Mouse (Mus musculus) lung, embryonic 16.5 days (tissue): ENCODE measurements around the gene Fkbp1b. TPM values are rescaled to one million over a fixed set of nuclear protein-coding genes. Genes with fewer than 3 reads are reported as not detected.
"Not testable (repeated sequence)": the region's sequence is repeated elsewhere in the genome, so short reads cannot be mapped to it uniquely, and the experiment has no call there.

ENCODE experiments used
- ATAC-seq: fragments of 200-750 bp; cut with Nextera tagmentation; 2 replicates; pipeline ENCODE4 v1.8.0; 2017; ENCODE audit warnings: low read depth, mild to moderate bottlenecking, moderate library complexity
- H3K27ac ChIP-seq: fragments of 300-500 bp; sonication (generic); 2 replicates; pipeline ENCODE4 v1.5.1; 2014; ENCODE audit warnings: mild to moderate bottlenecking, control low read depth, low read length
- H3K27me3 ChIP-seq: fragments of 300-500 bp; sonication (generic); 2 replicates; pipeline ENCODE4 v1.6.1; 2014; ENCODE audit warnings: low read depth, low read length, mixed read lengths; ENCODE audit not compliant: control insufficient read depth, insufficient read depth
- H3K36me3 ChIP-seq: fragments of 300-500 bp; sonication (generic); 2 replicates; pipeline ENCODE4 v1.6.1; 2014; ENCODE audit warnings: low read length; ENCODE audit not compliant: control insufficient read depth, insufficient read depth
- H3K4me1 ChIP-seq: fragments of 300-500 bp; sonication (generic); replicated peaks from 2 replicates; pipeline ENCODE4 v1.6.1; 2014; ENCODE audit warnings: low read length, mixed read lengths; ENCODE audit not compliant: control insufficient read depth, insufficient read depth
- H3K4me2 ChIP-seq: fragments of 300-500 bp; sonication (generic); 2 replicates; pipeline ENCODE4 v1.6.1; 2014; ENCODE audit warnings: low read depth, low read length, control low read depth
- H3K4me3 ChIP-seq: fragments of 300-500 bp; sonication (generic); 2 replicates; pipeline ENCODE4 v1.5.1; 2014; ENCODE audit warnings: mild to moderate bottlenecking, low read length, control low read depth
- H3K9ac ChIP-seq: fragments of 300-500 bp; sonication (generic); 2 replicates; pipeline ENCODE4 v1.6.1; 2014; ENCODE audit warnings: low read length, control low read depth
- H3K9me3 ChIP-seq: fragments of 300-500 bp; sonication (generic); 2 replicates; pipeline ENCODE4 v1.6.1; 2016; ENCODE audit warnings: low read length; ENCODE audit not compliant: control insufficient read depth
- WGBS: fragments of 180-500 bp; shearing (Covaris S2); extraction: QIAGEN DNeasy Blood & Tissue Kit; methylation state at CpG from one replicate; pipeline ENCODE4 v1.1.7; 2014; 5-methylcytosine and 5-hydroxymethylcytosine counted together
- polyA plus RNA-seq: library from polyadenylated mRNA; unstranded; fragments of >200 nt; fragmentation: Nextera tagmentation; extraction: Ambion mirVana; gene quantifications from 2 replicates; pipeline ENCODE4 v1.2.1, GENCODE M21; 2015

The Fkbp1b gene
- polyA plus RNA-seq = 8.8 and 9.3 TPM in 2 replicates

DNA sequence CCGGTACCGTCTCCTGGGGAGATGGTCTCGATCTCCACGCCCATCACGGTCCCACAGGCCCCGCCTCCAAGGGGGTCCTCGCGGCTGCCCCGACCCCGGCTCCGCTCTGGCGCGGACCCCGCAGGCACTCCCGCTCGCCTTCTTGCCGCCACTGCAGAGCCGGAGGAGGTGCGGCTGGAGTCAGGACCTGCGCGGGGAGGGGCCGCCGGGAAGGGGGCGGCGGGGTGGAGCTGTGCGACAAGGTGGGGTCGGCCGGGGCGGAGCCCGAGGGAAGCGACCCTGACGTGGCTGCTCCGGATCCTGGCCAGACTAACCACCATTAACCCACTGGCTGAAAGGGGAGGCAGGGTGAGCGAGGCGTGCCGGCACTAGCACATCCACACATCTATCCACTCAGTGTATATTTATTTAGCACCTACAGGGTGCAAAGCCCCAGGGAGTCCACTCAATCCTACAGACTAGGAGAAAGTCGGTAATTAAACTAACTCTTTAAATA is at the start of gene Fkbp1b:
Gene Fkbp1b (minus strand): TSS at position 200 of the 496 bp plus-strand sequence.
- Histone ChIP-seq H3K9me3 (no peaks in the 10 kb centered on the region), H3K27ac (no peak within 1 kb of the TSS), H3K4me3 (peak within 1 kb of the TSS; percentile 66), H3K36me3 (no peaks in the 10 kb centered on the region), H3K9ac (peak within 1 kb of the TSS; percentile 71), H3K27me3 (no peaks in the 10 kb centered on the region), H3K4me1 (peaks cover 24% of the 10 kb centered on the region), H3K4me2 (peak within 1 kb of the TSS; percentile 79)
- ATAC-seq = peak; percentile 74
- WGBS = under 1% methylated on average over 37 of the region's 37 CpGs

DNA sequence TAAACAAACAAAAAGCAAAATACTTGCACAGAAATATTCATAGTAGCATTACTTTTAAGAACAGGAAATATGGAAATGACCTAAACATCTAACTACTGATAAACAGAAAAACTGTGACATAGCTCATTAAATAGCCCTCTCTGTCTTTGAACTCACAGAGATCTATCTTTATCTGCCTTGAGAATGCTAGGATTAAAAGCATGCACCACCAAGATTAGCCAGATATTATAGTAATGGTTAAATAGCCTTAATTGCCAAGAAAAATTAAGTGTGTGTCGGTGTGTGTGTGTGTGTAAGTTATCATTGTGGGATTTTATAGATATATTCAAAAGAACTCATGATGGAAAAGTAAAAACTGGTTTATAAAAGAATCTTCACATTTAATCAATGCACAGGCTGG is 48.5 kb upstream of the Fkbp1b start:
- Histone ChIP-seq H3K4me3 (no peak overlapping the region), H3K4me1 (no peaks in the 10 kb centered on the region), H3K9me3 (no peaks in the 10 kb centered on the region), H3K27ac (no peak overlapping the region), H3K9ac (no peak overlapping the region), H3K27me3 (no peaks in the 10 kb centered on the region), H3K36me3 (0 out of 2 replicates have a peak, but pooled peaks cover 2% of the 10 kb centered on the region), H3K4me2 (no peak overlapping the region)
- 90% methylated on average over 1 of the region's 1 CpGs for WGBS
- no peak for ATAC-seq

DNA sequence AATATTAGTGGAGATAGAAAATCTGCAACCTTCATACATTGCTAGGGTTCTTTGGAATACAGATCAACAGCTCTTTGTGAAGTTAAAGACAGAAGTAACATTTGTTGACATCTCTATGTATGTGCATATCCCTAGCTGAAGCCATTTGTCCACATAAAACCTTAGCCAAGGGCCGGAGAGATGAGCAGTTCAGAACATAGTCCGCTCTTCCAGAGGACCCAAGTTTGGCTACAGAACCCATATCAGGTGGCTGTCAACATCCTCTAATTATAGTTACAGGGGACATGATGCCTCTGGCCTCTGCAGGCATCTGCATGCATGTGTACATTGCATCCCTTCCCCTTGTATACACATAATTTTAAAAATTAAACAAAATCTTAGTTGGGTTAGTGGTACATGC is 47.9 kb upstream of the Fkbp1b start:
- H3K4me2 ChIP-seq = no peak overlapping the region
- no peak overlapping the region for H3K4me3 ChIP-seq
- no peaks in the 10 kb centered on the region for H3K9me3 ChIP-seq
- ATAC-seq = no peak
- no peak overlapping the region for H3K9ac ChIP-seq
- H3K27me3 ChIP-seq = no peaks in the 10 kb centered on the region
- H3K36me3 ChIP-seq = 0 out of 2 replicates have a peak, but pooled peaks cover 2% of the 10 kb centered on the region
- no peak overlapping the region for H3K27ac ChIP-seq
- no peaks in the 10 kb centered on the region for H3K4me1 ChIP-seq
- WGBS = 89% methylated on average over 2 of the region's 2 CpGs

DNA sequence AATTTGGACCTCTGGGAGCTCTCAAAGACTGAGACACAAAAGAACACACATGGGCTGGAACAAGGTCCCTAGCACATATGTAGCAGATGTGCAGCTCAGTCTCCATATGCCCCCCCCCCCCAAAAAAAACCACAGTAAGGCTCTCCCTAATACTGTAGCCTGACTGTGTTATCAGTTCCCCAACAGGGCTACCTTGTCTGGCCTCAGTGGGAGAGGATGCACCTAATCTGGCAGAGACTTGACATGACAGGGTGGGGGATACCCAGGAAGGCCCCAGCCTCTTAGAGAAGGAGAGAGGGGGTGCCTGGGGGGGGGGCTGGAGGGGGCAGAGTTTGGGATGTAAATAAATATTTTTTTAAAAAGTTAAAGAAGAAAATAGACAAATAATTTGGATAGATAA is 47.3 kb upstream of the Fkbp1b start:
- no peaks in the 10 kb centered on the region for H3K36me3 ChIP-seq
- H3K9me3 ChIP-seq = no peaks in the 10 kb centered on the region
- H3K4me1 ChIP-seq = no peaks in the 10 kb centered on the region
- no peak for ATAC-seq
- H3K27me3 ChIP-seq = no peaks in the 10 kb centered on the region
- no peak overlapping the region for H3K4me3 ChIP-seq
- H3K4me2 ChIP-seq = no peak overlapping the region
- no peak overlapping the region for H3K9ac ChIP-seq
- H3K27ac ChIP-seq = no peak overlapping the region

DNA sequence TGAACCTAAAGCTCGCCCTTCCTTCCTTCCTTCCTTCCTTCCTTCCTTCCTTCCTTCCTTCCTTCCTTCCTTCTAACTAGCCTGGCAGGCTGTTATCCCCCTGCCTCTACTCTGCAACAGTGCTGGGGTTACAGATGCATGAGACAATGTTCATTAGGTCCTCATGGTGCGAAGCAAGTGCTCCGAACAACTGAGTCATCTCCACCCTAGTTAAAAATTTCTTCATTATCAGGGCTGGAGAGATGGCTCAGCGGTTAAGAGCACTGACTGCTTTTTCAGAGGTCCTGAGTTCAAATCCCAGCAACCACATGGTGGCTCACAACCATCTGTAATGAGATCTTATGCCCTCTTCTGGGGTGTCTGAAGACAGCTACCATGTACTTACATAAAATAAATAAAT is 45.2 kb upstream of the Fkbp1b start:
- H3K4me1 ChIP-seq, H3K9ac ChIP-seq, ATAC-seq, H3K9me3 ChIP-seq, H3K4me2 ChIP-seq, H3K27me3 ChIP-seq, H3K4me3 ChIP-seq, H3K36me3 ChIP-seq, H3K27ac ChIP-seq: not testable (repeated sequence)
- WGBS = 94% methylated on average over 4 of the region's 4 CpGs

DNA sequence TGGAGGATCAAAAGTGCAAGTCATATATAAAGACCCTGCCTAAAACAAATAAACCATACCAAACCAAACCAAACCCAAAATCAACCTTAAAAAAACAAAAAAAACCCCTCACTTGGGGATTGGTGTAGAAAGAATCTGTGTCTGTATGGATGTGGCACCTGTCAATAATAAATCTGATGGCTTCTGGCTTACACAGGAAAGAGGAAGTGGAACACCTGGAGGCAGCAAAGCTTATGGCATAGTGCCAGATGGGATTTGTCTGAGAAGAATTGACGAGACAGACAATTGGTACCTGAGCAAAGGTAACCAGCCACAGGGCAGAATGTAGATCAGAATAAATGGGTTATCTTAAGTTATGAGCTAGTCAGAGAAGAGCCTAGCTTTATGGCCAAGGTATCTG is 43.7 kb upstream of the Fkbp1b start:
- Histone ChIP-seq H3K9ac (no peak overlapping the region), H3K4me1 (no peaks in the 10 kb centered on the region), H3K4me3 (no peak overlapping the region), H3K27me3 (no peaks in the 10 kb centered on the region), H3K27ac (no peak overlapping the region), H3K36me3 (peaks cover 5% of the 10 kb centered on the region; the same call in 1 of the 2 replicates), H3K4me2 (no peak overlapping the region), H3K9me3 (no peaks in the 10 kb centered on the region)
- 55% methylated on average over 1 of the region's 1 CpGs for WGBS
- no peak for ATAC-seq

DNA sequence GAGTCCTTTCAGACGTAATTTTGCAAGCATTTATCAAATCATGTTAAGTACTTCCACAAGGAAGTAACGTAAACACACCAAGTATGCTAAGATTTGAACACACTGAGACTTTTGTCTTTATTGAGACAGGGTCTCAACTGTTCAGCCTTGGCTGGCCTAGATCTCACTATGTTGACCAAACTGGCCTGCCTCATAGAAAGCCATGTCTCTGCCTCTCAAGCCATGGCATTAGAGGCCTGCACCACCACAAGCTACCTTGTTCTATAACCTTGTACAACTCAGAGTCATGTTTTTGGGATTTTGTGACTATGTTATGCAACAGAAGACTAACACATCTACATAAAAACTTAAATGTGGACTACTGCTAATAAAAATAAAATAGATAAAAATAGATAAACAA is 40.7 kb upstream of the Fkbp1b start:
- Histone ChIP-seq H3K27ac (no peak overlapping the region), H3K9me3 (no peaks in the 10 kb centered on the region; the same call in 1 of the 2 replicates), H3K4me1 (no peaks in the 10 kb centered on the region), H3K36me3 (peaks cover 13% of the 10 kb centered on the region), H3K27me3 (no peaks in the 10 kb centered on the region), H3K4me3 (no peak overlapping the region), H3K9ac (no peak overlapping the region), H3K4me2 (no peak overlapping the region)
- ATAC-seq = no peak
- WGBS = 45% methylated on average over 2 of the region's 2 CpGs

DNA sequence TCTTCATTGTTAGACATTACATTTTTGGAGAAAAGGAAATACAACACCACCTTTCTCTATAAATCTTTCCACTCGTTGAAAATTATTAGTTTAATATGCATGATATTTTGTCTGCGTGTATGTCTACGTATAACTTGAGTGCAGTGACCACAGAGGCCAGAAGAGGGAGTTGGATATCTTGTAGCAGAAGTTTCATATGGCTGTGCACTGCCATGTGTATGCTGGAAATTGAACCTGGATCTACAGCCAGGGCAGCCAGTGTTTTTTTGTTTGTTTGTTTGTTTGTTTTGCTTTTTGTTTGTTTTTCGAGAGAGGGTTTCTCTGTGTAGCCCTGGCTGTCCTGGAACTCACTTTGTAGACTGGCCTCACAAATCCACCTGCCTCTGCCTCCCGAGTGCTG is 37.7 kb upstream of the Fkbp1b start:
- no peak overlapping the region for H3K9ac ChIP-seq
- no peak overlapping the region for H3K4me3 ChIP-seq
- 95% methylated on average over 5 of the region's 5 CpGs for WGBS
- peaks cover 13% of the 10 kb centered on the region for H3K36me3 ChIP-seq
- H3K4me1 ChIP-seq = peaks cover 7% of the 10 kb centered on the region
- H3K9me3 ChIP-seq = no peaks in the 10 kb centered on the region; the same call in 1 of the 2 replicates
- no peak overlapping the region for H3K27ac ChIP-seq
- no peak for ATAC-seq
- no peak overlapping the region for H3K4me2 ChIP-seq
- H3K27me3 ChIP-seq = no peaks in the 10 kb centered on the region

DNA sequence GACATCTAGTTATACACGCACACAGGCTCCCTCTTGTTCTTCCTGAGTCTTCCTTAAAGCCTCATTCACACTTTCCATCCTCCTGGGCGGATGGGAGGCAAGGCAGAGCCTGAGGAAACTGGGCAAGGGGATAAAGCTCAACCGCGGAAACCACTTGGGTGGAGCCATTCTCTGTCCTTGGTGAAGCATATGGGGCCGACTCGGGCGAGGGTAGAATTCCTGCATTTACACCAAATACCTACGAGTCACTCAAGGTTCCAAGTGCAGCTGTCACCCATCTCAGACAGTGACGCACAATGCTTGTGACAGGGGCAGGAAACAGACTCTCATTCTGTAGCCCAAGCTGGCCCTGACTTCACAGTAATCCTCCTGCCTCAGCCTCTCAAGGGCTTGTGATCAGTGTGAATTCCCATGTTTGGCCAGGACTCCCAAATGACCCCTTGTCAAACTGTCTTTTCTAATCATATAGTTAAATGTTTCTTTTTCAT is 36.9 kb upstream of the Fkbp1b start:
- no peak overlapping the region for H3K4me2 ChIP-seq
- ATAC-seq = no peak
- no peak overlapping the region for H3K9ac ChIP-seq
- no peaks in the 10 kb centered on the region; the same call in 1 of the 2 replicates for H3K9me3 ChIP-seq
- no peaks in the 10 kb centered on the region; the same call in 1 of the 2 replicates for H3K27me3 ChIP-seq
- peaks cover 14% of the 10 kb centered on the region for H3K4me1 ChIP-seq
- H3K27ac ChIP-seq = no peak overlapping the region
- 78% methylated on average over 9 of the region's 9 CpGs for WGBS
- H3K36me3 ChIP-seq = peaks cover 13% of the 10 kb centered on the region
- H3K4me3 ChIP-seq = no peak overlapping the region
